Comparison of ENCODE assay signal across 8 mouse cellular contexts in the genomic region with DNA sequence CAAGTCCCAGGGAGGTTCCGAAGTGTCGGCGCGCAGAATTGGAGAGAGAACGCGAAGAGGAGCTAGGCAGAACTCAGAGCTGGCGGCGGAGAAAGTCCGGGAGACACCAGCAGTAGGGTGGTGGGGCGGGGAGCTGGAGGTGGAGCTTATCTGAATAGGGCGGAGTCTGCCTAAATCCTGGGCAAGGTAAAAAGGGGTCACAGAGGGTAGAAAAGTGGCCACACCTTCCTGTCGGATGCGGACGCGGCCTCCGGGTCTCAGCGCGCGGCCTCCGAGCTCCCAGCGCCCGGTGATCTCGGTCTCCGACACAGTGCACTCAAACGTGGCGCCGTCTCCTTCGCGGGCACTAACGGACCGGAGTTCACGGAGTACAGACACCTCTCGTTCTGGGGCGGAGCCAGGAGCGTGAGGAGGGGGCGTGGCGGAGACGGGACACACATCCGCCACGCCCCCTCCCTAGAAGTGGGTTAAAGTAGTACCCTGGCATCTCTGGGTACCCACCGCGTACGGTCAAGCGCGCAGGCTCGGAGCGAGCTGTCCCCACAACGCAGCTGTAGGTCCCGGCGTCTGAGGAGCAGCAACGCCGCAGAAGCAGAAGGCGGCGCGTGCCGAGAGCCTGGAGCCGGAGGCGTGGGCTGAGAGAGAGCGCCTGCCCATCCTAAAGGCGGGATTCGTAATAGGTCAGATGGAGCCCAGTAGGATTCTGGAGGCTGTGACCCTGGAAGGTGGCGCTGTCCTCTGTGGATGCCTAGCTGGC. TPM values are rescaled to one million over a fixed set of nuclear protein-coding genes. Genes with fewer than 3 reads are reported as not detected.
A peak's percentile ranks its signal among the peaks of the same experiment; 100 is the strongest.
DNase-seq lines count a peak whose midpoint lies in the region; ATAC-seq and TF ChIP-seq lines count a peak whose summit lies in the region.

No protein-coding gene starts in this region.

- H3K9ac ChIP-seq in lung, postnatal 0 days (replicated peaks; ENCODE audit: low read depth), result no peak overlapping the region

- H3K4me2 ChIP-seq in lung, postnatal 0 days (replicated peaks; ENCODE audit: low read depth, low read length), result peak overlapping the region; percentile 56

- peak overlapping the region; percentile 60 for H3ac ChIP-seq in C2C12 (ENCODE audit: control insufficient read depth, insufficient read length, low read depth)

- H3K36me3 ChIP-seq in C2C12 (ENCODE audit: control insufficient read depth, insufficient read depth), result no peaks in the 10 kb centered on the region
- H3K36me3 ChIP-seq in lung, postnatal 0 days (ENCODE audit: insufficient read depth, low read length), result peaks cover 6% of the 10 kb centered on the region; the same call in 1 of the 2 replicates

- no peak overlapping the region for H3K27ac ChIP-seq in lung, postnatal 0 days (ENCODE audit: low read length)

- no peak for TF ChIP-seq EP300 in lung, postnatal 0 days (IDR thresholded peaks at IDR 0.05)

- no peaks in the 10 kb centered on the region for H3K79me3 ChIP-seq in C2C12 (ENCODE audit: low read depth)

- H3K27me3 ChIP-seq in C2C12 (ENCODE audit: control insufficient read depth, insufficient read depth, insufficient read length), result no peaks in the 10 kb centered on the region
- peaks cover 29% of the 10 kb centered on the region for H3K27me3 ChIP-seq in lung, postnatal 0 days (replicated peaks; ENCODE audit: insufficient read depth, low read length)

- peak overlapping the region; percentile 29 for H3K4me3 ChIP-seq in C2C12 (ENCODE audit: insufficient read depth, poor library complexity, severe bottlenecking)
- peak overlapping the region; percentile 37 for H3K4me3 ChIP-seq in lung, postnatal 0 days (ENCODE audit: low read depth, low read length)

- peak; percentile 67 for DNase-seq in embryo, embryonic 11.5 days (ENCODE audit: low read depth, low spot score)
- DNase-seq in heart, postnatal 14 days, result peak; percentile 44 to 50
- DNase-seq in kidney, postnatal 4 days, result peak; percentile 81 to 87
- DNase-seq in lung, postnatal 0 days (ENCODE audit: low spot score), result peak; percentile 77
- DNase-seq in retina, embryonic 14.5 days (ENCODE audit: low spot score), result peak; percentile 80
- peak; percentile 79 for DNase-seq in urinary bladder, postnatal 14 days (ENCODE audit: low spot score)

- H3K79me2 ChIP-seq in C2C12 (ENCODE audit: control insufficient read depth, insufficient read depth), result no peaks in the 10 kb centered on the region

- H3K4me1 ChIP-seq in lung, postnatal 0 days (ENCODE audit: insufficient read depth, low read depth, low read length), result no peaks in the 10 kb centered on the region

- intact Hi-C loops in heart, postnatal 14 days (cut with DNase I), result no loop called here

- peak; percentile 76 for ATAC-seq in activated CD4-positive, CD25-positive, alpha-beta regulatory T cell, adult 4 months
- ATAC-seq in lung, postnatal 0 days, result peak; percentile 81

- 3% methylated on average over 61 of the region's 62 CpGs for WGBS in lung, postnatal 0 days

- no peaks in the 10 kb centered on the region for H3K9me3 ChIP-seq in lung, postnatal 0 days (ENCODE audit: low read length)

- TF ChIP-seq CTCF in C2C12 (IDR thresholded peaks at IDR 0.05; ENCODE audit: control insufficient read depth, insufficient read depth, insufficient read length), result peak; percentile 10
- peak; percentile 29 for TF ChIP-seq CTCF in lung, postnatal 0 days (IDR thresholded peaks at IDR 0.05)

TF ChIP-seq in C2C12, 6 proteins besides CTCF, POLR2A, EP300 and RAD21:
- TF ChIP-seq MAX (IDR thresholded peaks at IDR 0.05) (peak; percentile 28), FOSL1 (IDR thresholded peaks at IDR 0.05; ENCODE audit: insufficient read depth, low read length, poor library complexity, severe bottlenecking) (no peak)

RNA-seq across cellular contexts. Expression of a gene that starts 8.3 kb away (rescaled TPM):
- 0.70 TPM for polyA plus RNA-seq in C2C12 (2012; fragmentation: generic; extraction: Trizol)
- polyA plus RNA-seq in activated CD4-positive, CD25-positive, alpha-beta regulatory T cell, adult 4 months (2017; shearing (Covaris generic)), result under 1 TPM in 1 of 2 experiments, not detected in 1; 0.40 TPM
- total RNA-seq in heart, postnatal 14 days (2021), result under 1 TPM; 0.26 to 0.88 TPM
- polyA plus RNA-seq in lung, postnatal 0 days (2015; fragmentation: Nextera tagmentation; extraction: Ambion mirVana), result 1.1 and 1.3 TPM in 2 replicates

RNA-seq across cellular contexts. Expression of a gene that starts 8.5 kb away (rescaled TPM):
- polyA plus RNA-seq in C2C12 (2012; fragmentation: generic; extraction: Trizol), result 49.3 TPM
- polyA plus RNA-seq in activated CD4-positive, CD25-positive, alpha-beta regulatory T cell, adult 4 months (2017; shearing (Covaris generic)), result 1 to 10 TPM; 4.0 to 5.3 TPM
- 10 to 100 TPM; 29.5 to 30.1 TPM for total RNA-seq in heart, postnatal 14 days (2021)
- polyA plus RNA-seq in lung, postnatal 0 days (2015; fragmentation: Nextera tagmentation; extraction: Ambion mirVana), result 31.2 and 31.6 TPM in 2 replicates

RNA-seq across cellular contexts. Expression of a gene that starts 18.7 kb away (rescaled TPM):
- 31.6 TPM for polyA plus RNA-seq in C2C12 (2012; fragmentation: generic; extraction: Trizol)
- polyA plus RNA-seq in activated CD4-positive, CD25-positive, alpha-beta regulatory T cell, adult 4 months (2017; shearing (Covaris generic)), result not detected
- 100 to 1,000 TPM; 166 to 172 TPM for total RNA-seq in heart, postnatal 14 days (2021)
- 25.8 and 33.9 TPM in 2 replicates for polyA plus RNA-seq in lung, postnatal 0 days (2015; fragmentation: Nextera tagmentation; extraction: Ambion mirVana)

RNA-seq across cellular contexts. Expression of a gene that starts 19.3 kb away (rescaled TPM):
- 0.64 TPM for polyA plus RNA-seq in C2C12 (2012; fragmentation: generic; extraction: Trizol)
- not detected for polyA plus RNA-seq in activated CD4-positive, CD25-positive, alpha-beta regulatory T cell, adult 4 months (2017; shearing (Covaris generic))
- total RNA-seq in heart, postnatal 14 days (2021), result 1 to 10 TPM; 6.0 to 7.8 TPM
- polyA plus RNA-seq in lung, postnatal 0 days (2015; fragmentation: Nextera tagmentation; extraction: Ambion mirVana), result 3.7 and 3.8 TPM in 2 replicates

RNA-seq across cellular contexts. Expression of a gene that starts 33.7 kb away (rescaled TPM):
- polyA plus RNA-seq in C2C12 (2012; fragmentation: generic; extraction: Trizol), result 7.4 TPM
- polyA plus RNA-seq in activated CD4-positive, CD25-positive, alpha-beta regulatory T cell, adult 4 months (2017; shearing (Covaris generic)), result 1 to 10 TPM; 7.7 to 9.4 TPM
- 10 to 100 TPM; 10.3 to 13.9 TPM for total RNA-seq in heart, postnatal 14 days (2021)
- polyA plus RNA-seq in lung, postnatal 0 days (2015; fragmentation: Nextera tagmentation; extraction: Ambion mirVana), result 12.7 and 13.2 TPM in 2 replicates

Comparison
In these comparisons a context has a peak if more than half of its experiments do, and no peak if none do; other contexts are left out.
1. RNA of a gene that starts 18.7 kb away (polyA plus RNA-seq): 31.6 TPM in C2C12 (single experiment) and 25.8 to 33.9 TPM in lung, postnatal 0 days; not detected in activated CD4-positive, CD25-positive, alpha-beta regulatory T cell, adult 4 months; every median in the first group is over 10 times any median in the second.
2. Peak in every context shown above with its lines, with median percentiles within 50 percentile points of each other: DNase-seq.